Mouse (Mus musculus) lung, postnatal 36 days (tissue): ENCODE measurements around the gene Asic1.
"Not testable (repeated sequence)": the region's sequence is repeated elsewhere in the genome, so short reads cannot be mapped to it uniquely, and the experiment has no call there.

Experiments
- DNase-seq: peaks from one replicate; pipeline ENCODE4 v3.0.0; 2022; ENCODE audit warnings: mixed read lengths

Asic1 gene

GRCm38 (mm10) chr15:99723120-99723514 is 52.9 kb downstream of the Asic1 start:
- DNase-seq = no peak

GRCm38 (mm10) chr15:99723515-99724291 is 53.5 kb downstream of the Asic1 start:
- peak; percentile 87 for DNase-seq

GRCm38 (mm10) chr15:99724292-99725021 is 54.3 kb downstream of the Asic1 start:
- DNase-seq = peak; percentile 83

GRCm38 (mm10) chr15:99725341-99726155 is 55.4 kb downstream of the Asic1 start, which contains the start of gene Cox14:
Gene Cox14, plus strand, starts transcription at chr15:99725618.
- DNase-seq = peak; percentile 98

- DNase-seq = no peak
Measured at GRCm38 (mm10) chr15:99726549-99726948, 56.4 kb downstream of the Asic1 start.

GRCm38 (mm10) chr15:99727039-99727438 is 56.9 kb downstream of the Asic1 start:
- DNase-seq = not testable (repeated sequence)

GRCm38 (mm10) chr15:99727525-99727924 is 57.4 kb downstream of the Asic1 start:
- DNase-seq = no peak

- no peak for DNase-seq
Measured at GRCm38 (mm10) chr15:99728211-99728610, 58.0 kb downstream of the Asic1 start.

GRCm38 (mm10) chr15:99729056-99729783 is 59.1 kb downstream of the Asic1 start:
- DNase-seq = no peak

GRCm38 (mm10) chr15:99731167-99731566 is 61.0 kb downstream of the Asic1 start:
- no peak for DNase-seq

- no peak for DNase-seq
Measured at GRCm38 (mm10) chr15:99731678-99732077, 61.5 kb downstream of the Asic1 start.

GRCm38 (mm10) chr15:99733186-99733585 is 63.0 kb downstream of the Asic1 start:
- DNase-seq = no peak

- peak; percentile 99 for DNase-seq
Measured at GRCm38 (mm10) chr15:99735631-99736030, 65.5 kb downstream of the Asic1 start.

- no peak for DNase-seq
Measured at GRCm38 (mm10) chr15:99736675-99737074, 66.5 kb downstream of the Asic1 start.

GRCm38 (mm10) chr15:99740229-99740628 is 70.1 kb downstream of the Asic1 start:
- no peak for DNase-seq
